Mouse (Mus musculus): ENCODE data around the gene Pou1f1.

- TF ChIP-seq CTCF (IDR thresholded peaks at IDR 0.05; ENCODE audit: insufficient read depth, low read length) (peak; percentile 38; the same call in 1 of the 2 replicates), POLR2A (IDR thresholded peaks at IDR 0.05; ENCODE audit: borderline replicate concordance, extremely low read depth, low read depth, low read length) (no peak)
These were observed 23.3 kb upstream of the Pou1f1 start for GRCm38 (mm10) chr16:65497049-65497448.

Measured in lung, adult 2 months (tissue).